Mouse (Mus musculus) layer of hippocampus, adult 2 months (tissue): ENCODE data around the gene Blvrb. TPM values are rescaled to one million over a fixed set of nuclear protein-coding genes. Genes with fewer than 3 reads are reported as not detected.
"Not testable (repeated sequence)": the region's sequence is repeated elsewhere in the genome, so short reads cannot be mapped to it uniquely, and the experiment has no call there.

Experiments used
- DNase-seq, 2 experiments: peaks; one replicate each; pipeline ENCODE4 v3.0.0; 2022; ENCODE audit warnings: low spot score in 2 of 2
- H3K27ac ChIP-seq: fragments of 200-600 bp; 2 replicates; pipeline ENCODE4 v1.8.1; 2022
- H3K4me3 ChIP-seq: fragments of 200-600 bp; 2 replicates; pipeline ENCODE4 v1.8.1; 2022; ENCODE audit warnings: mild to moderate bottlenecking
- CTCF ChIP-seq: fragments of 200-600 bp; conservative IDR thresholded peaks from 2 replicates; pipeline ENCODE4 v1.8.1; 2022; ENCODE audit warnings: antibody characterized with exemption, mild to moderate bottlenecking, moderate library complexity
- total RNA-seq, 2 experiments: library from RNA; stranded (reverse); gene quantifications; 2 replicates each; pipeline ENCODE4 v1.2.3; 2021

Blvrb gene
- total RNA-seq, 2 experiments from 2014 or later: 17.5 to 18.1 TPM

DNA sequence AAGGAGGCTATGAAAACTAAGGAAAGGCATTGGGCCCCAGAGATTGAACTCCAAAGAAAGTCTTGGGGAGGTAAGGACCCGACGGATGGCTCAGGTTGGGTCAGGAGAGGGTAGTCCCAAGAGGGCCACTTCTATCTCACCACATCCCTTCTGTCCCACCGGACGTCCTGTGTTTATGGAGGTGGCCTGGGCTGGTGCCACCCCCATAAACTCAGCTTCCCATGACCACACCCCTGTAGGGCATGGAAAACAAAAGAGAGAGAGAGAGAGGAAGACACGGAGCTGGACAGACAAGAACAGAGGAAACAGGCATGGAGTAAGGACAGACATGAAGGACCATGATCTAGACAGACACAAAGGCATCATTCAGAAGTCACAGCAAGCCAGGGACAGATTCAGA, 45.7 kb downstream of the Blvrb start:
- H3K4me3 ChIP-seq: no peak overlapping the region
- no peak for DNase-seq
- TF ChIP-seq CTCF: no peak
- H3K27ac ChIP-seq: no peak overlapping the region

DNA sequence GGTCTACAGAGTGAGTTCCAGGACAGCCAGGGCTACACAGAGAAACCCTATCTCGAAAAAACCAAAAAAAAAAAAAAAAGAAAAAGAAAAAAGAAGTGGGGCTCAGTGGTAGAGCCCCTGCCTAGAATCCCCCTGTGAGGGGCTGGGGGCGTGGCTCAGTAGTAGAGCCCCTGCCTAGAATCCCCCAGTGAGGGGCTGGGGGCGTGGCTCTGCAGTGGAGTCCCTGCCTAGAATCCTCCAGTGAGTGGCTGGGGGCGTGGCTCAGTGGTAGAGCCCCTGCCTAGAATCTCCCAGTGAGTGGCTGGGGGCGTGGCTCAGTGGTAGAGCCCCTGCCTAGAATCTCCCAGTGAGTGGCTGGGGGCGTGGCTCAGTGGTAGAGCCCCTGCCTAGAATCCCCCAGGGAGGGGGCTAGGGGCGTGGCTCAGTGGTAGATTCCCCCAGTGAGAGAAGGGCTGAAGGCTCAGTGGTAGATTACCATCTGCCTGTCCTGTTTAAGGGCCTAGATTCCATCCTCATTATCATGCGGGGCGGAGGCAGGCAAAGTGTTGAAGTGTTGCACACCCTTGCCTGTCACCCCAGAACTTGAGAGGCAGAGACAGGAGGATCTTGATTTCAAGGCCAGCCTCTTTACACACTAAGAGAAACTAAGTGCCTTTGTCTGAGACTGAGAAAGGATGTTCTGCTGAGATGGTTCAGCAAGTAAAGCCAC, 47.0 kb downstream of the Blvrb start:
- DNase-seq, H3K4me3 ChIP-seq, H3K27ac ChIP-seq: not testable (repeated sequence)

DNA sequence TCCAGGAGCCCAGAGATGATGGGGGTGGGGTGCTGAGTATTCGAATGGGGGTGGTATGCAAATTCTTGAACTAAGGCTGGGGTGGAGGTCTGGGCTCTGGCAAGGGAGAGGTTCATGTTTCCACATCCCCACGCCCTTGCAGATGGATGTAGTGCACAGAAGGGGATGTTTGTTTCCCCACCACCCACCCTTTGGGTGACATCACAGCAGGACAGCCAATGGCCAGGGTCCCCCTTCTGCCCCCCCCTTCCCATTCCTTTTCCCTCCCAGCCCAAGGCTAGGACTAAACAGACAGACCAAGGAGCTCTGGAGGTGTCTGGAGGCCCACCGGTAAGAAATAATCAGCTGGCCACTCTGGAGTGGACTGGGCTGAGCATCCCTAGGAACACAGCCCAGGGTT, 51.3 kb downstream of the Blvrb start, which contains the start of gene Prx:
TSS of gene Prx (plus strand) at position 289 of the 400 bp plus-strand sequence.
- no peak for DNase-seq
- Histone ChIP-seq H3K27ac (no peak within 1 kb of the TSS), H3K4me3 (no peak within 1 kb of the TSS)
- TF ChIP-seq CTCF: no peak

DNA sequence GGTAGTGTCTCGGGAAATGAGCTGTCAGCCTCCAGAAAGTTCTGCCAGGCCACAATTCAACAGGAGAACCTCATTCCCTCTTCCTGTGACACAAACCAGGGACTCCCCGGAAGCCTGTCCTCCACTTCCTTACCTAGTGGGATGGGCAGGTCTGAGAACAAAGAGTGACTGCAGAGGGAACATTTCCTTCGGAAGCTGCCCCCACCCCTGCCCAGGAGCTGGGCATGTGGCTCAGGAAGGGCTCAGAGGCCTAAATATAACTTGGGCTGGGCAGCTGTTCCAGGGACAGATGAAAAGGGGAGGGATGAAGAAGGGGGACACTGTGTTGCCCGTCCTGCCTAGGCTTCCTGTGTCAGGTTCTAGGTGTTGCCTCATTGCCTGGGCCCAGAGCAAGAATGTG, 53.8 kb downstream of the Blvrb start:
- no peak for TF ChIP-seq CTCF
- Histone ChIP-seq H3K27ac (no peak overlapping the region), H3K4me3 (no peak overlapping the region)
- no peak for DNase-seq

DNA sequence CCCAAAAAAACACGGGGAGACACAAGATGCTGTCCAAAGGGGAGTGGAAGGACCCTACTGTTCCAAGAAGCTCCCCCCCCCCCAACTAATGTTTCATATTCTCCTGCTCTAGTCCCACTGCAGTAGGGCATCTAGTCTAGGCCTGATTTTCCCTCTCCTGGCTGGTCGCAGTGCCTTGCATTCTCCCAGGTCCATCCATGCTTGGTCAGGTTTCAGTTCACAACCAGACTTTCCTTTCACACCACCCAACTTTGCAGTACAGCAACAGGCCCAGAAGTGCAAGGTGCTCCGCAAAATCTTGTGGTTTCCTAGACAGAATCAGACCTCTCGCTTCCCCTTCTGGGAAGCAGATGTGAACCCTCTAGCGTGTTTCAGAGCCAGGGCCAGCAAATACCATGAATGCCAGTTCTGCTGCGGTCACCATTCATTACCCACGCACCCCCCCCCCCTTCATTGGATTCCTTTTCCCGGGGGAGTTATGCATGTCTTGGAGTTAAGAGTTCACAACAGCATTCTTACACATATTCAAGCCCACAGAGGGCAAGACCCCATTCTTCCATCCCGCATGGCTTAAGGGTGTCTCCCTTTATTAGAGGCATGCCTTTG, 59.1 kb downstream of the Blvrb start:
- Histone ChIP-seq H3K4me3 (no peak overlapping the region), H3K27ac (no peak overlapping the region)
- no peak for DNase-seq
- no peak for TF ChIP-seq CTCF

DNA sequence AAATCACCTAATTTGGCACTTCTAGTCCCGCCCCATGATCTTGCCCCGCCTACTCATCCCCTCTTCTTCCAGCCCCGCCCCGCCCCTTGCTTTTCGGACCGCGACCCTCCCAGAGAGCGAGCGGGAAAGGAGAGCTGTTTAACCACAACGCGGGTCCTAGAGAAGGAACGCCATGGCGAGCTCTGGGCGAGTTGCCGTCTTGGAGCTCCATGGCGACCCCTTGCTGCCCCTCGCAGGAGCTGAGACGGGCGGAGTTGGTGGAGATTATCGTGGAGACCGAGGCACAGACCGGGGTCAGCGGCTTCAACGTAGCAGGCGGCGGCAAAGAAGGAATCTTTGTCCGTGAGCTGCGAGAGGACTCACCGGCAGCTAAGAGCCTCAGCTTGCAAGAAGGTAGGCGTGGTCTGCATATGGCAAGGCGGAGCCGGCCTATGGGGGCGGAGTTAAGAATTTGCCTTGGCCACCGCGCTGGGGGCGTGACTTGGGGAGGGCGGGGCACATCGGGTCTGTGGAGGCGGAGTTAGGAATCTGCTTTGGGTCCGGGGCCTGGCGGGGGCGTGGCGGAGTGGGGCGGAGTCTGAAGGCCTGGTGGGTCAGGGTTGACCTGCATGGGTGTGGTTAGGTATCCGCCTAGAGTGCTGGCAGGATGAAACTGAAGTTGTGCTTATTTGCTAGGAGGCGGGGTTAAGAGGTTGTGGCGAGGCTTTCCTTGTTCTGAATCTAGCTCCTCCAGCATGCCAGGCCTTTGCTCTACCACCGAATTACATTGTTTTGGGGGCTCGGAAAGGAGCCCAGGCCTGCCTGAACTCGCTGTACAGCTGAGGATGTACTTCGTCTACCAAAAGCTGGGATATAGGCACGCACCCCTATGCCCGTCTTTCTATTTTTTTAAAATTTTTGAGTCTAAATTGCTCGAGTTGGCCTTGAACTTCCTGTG, 60.2 kb downstream of the Blvrb start:
- TF ChIP-seq CTCF: peak; percentile 49; the same call in 1 of the 2 replicates
- DNase-seq: peak; percentile 87 to 91
- H3K27ac ChIP-seq: peak overlapping the region; percentile 84

DNA sequence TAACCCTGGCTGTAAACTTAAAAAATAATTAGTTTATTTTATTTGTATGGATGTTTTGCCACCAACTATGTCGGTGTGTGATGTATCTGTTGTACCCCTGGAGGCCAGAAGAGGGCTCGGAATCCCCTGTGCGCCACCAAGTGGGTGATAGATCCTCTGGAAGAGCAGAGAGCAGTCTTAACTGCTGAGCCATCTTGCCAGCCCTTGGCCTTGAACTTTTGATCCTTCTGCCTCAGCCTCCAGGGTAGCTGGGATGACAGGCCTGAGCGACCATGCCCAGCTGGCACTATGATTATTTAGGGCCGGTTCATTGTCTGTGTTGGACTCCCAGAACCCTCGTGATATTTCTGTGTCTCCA, 60.8 kb downstream of the Blvrb start:
- DNase-seq: no peak
- Histone ChIP-seq H3K27ac (peak overlapping the region; percentile 84; the same call in 1 of the 2 replicates), H3K4me3 (peak overlapping the region; percentile 63)
- peak; percentile 85 for TF ChIP-seq CTCF

More for the DNA sequence above, 60.2 kb downstream of the Blvrb start:
- H3K4me3 ChIP-seq: peak overlapping the region; percentile 63

DNA sequence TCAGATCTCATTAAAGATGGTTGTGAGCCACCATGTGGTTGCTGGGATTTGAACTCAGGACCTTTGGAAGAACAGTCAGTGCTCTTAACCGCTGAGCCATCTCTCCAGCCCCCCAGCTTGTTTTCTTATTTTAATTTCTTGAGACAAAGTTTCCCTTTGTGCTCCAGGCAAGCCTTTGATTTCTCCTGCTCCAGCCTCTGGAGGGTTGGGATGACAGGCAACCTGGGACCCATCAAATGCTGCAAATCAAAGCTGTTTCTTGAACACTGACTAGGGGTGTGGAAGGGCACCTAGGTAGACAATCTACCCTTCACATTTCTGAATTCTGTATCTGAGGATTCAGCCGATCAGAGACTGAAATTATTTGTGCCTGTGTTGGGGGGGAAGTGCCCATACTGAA, 63.0 kb downstream of the Blvrb start:
- H3K27ac ChIP-seq: no peak overlapping the region
- H3K4me3 ChIP-seq: no peak overlapping the region
- TF ChIP-seq CTCF: no peak
- no peak for DNase-seq

DNA sequence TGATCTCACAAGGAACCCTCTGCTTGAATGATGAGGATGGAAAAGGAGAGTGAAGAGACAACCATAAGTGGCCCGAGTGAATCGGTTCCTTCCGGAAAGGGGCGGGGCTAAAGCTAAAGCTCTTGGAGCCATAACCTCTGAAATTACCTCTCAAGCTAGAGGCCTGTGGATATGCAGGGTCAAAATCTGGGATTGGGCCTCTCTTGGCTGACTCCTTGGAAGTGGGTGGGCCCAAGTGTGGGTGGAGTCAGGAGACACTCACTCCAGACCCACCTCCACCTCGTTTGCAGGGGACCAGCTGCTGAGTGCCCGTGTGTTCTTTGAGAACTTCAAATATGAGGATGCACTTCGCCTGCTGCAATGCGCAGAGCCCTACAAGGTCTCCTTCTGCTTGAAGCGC, 67.2 kb downstream of the Blvrb start:
- H3K4me3 ChIP-seq: no peak overlapping the region
- no peak for DNase-seq
- no peak overlapping the region for H3K27ac ChIP-seq
- TF ChIP-seq CTCF: no peak

Other genes starting within 250 kb of the Blvrb start
- gene Itpkc, start 219.3 kb upstream of the Blvrb start, total RNA-seq: 1 to 10 TPM; 8.5 to 9.1 TPM
- gene Coq8b, start 215.0 kb upstream of the Blvrb start, total RNA-seq: 10 to 100 TPM; 36.1 to 37.9 TPM
- gene Numbl, start 189.5 kb upstream of the Blvrb start, total RNA-seq: 100 to 1,000 TPM; 135 to 148 TPM
- 10 to 100 TPM; 54.5 to 54.8 TPM for gene Ltbp4, start 110.3 kb upstream of the Blvrb start, total RNA-seq
- gene Shkbp1, start 92.0 kb upstream of the Blvrb start, total RNA-seq: 10 to 100 TPM; 29.4 to 42.9 TPM
- gene Gm20479, start 90.6 kb upstream of the Blvrb start, total RNA-seq: not detected
- gene Sptbn4, start 292 bp upstream of the Blvrb start, total RNA-seq: 100 to 1,000 TPM; 147 TPM
- gene Sertad3, start 25.8 kb downstream of the Blvrb start, total RNA-seq: 1 to 10 TPM; 3.3 to 3.8 TPM
- gene Sertad1, start 38.9 kb downstream of the Blvrb start, total RNA-seq: 10 to 100 TPM in 1 of 2 experiments, 1 to 10 TPM in 1; 6.3 to 10.8 TPM
- under 1 TPM; 0.38 to 0.39 TPM for gene Prx, start 51.3 kb downstream of the Blvrb start, total RNA-seq
- gene Hipk4, start 75.3 kb downstream of the Blvrb start, total RNA-seq: under 1 TPM in 1 of 2 experiments, not detected in 1; 0.15 TPM
- gene Pld3, start 105.2 kb downstream of the Blvrb start, total RNA-seq: 100 to 1,000 TPM; 573 to 583 TPM
- gene 2310022A10Rik, start 105.3 kb downstream of the Blvrb start, total RNA-seq: 10 to 100 TPM; 25.5 to 25.6 TPM
- 10 to 100 TPM; 87.0 to 99.1 TPM for gene Akt2, start 143.6 kb downstream of the Blvrb start, total RNA-seq
- 10 to 100 TPM; 42.6 to 47.5 TPM for gene Ttc9b, start 205.9 kb downstream of the Blvrb start, total RNA-seq
- 100 to 1,000 TPM; 180 TPM for gene Map3k10, start 226.6 kb downstream of the Blvrb start, total RNA-seq
- 10 to 100 TPM in 1 of 2 experiments, 1 to 10 TPM in 1; 10.0 TPM for gene Zfp607b, start 241.4 kb downstream of the Blvrb start, total RNA-seq